Mouse (Mus musculus) liver, embryonic 15.5 days (tissue): ENCODE measurements at regions not wholly inside any gene's neighbourhood (a gene's known extent, or its start where the extent isn't known, plus 50 kb on each side); places are given as distances from the start of the nearest gene placed in this dataset.

Experiments
- ATAC-seq: fragments of 200-750 bp; cut with Nextera tagmentation; 2 replicates; pipeline ENCODE4 v1.8.0; 2017; ENCODE audit warnings: moderate number of reproducible peaks, mild to moderate bottlenecking, moderate library complexity; ENCODE audit not compliant: insufficient read depth
- H3K27ac ChIP-seq: fragments of 300-500 bp; sonication (generic); replicated peaks from 2 replicates; pipeline ENCODE4 v1.5.1; 2015; ENCODE audit warnings: mild to moderate bottlenecking, inconsistent platforms
- H3K27me3 ChIP-seq: fragments of 300-500 bp; sonication (generic); 2 replicates; pipeline ENCODE4 v1.6.1; 2015; ENCODE audit warnings: mild to moderate bottlenecking, inconsistent platforms
- H3K36me3 ChIP-seq: fragments of 300-500 bp; sonication (generic); replicated peaks from 2 replicates; pipeline ENCODE4 v1.6.1; 2015; ENCODE audit warnings: moderate library complexity, mild to moderate bottlenecking, inconsistent platforms
- H3K4me1 ChIP-seq: fragments of 300-500 bp; sonication (generic); replicated peaks from 2 replicates; pipeline ENCODE4 v1.6.1; 2015; ENCODE audit warnings: inconsistent platforms
- H3K4me2 ChIP-seq: fragments of 300-500 bp; sonication (generic); 2 replicates; pipeline ENCODE4 v1.6.1; 2015; ENCODE audit warnings: moderate library complexity, mild to moderate bottlenecking, inconsistent platforms
- H3K4me3 ChIP-seq: fragments of 300-500 bp; sonication (generic); replicated peaks from 2 replicates; pipeline ENCODE4 v1.5.1; 2015; ENCODE audit warnings: mild to moderate bottlenecking, inconsistent platforms
- H3K9ac ChIP-seq: fragments of 300-500 bp; sonication (generic); 2 replicates; pipeline ENCODE4 v1.6.1; 2015; ENCODE audit warnings: moderate library complexity, mild to moderate bottlenecking, inconsistent platforms
- H3K9me3 ChIP-seq: fragments of 300-500 bp; sonication (generic); replicated peaks from 2 replicates; pipeline ENCODE4 v1.6.1; 2016; ENCODE audit warnings: inconsistent platforms
- WGBS: fragments of 180-500 bp; shearing (Covaris S2); methylation state at CpG from one replicate; pipeline ENCODE4 v1.1.7; 2015; ENCODE audit warnings: mixed read lengths; ENCODE audit not compliant: insufficient replicate concordance; 5-methylcytosine and 5-hydroxymethylcytosine counted together

DNA sequence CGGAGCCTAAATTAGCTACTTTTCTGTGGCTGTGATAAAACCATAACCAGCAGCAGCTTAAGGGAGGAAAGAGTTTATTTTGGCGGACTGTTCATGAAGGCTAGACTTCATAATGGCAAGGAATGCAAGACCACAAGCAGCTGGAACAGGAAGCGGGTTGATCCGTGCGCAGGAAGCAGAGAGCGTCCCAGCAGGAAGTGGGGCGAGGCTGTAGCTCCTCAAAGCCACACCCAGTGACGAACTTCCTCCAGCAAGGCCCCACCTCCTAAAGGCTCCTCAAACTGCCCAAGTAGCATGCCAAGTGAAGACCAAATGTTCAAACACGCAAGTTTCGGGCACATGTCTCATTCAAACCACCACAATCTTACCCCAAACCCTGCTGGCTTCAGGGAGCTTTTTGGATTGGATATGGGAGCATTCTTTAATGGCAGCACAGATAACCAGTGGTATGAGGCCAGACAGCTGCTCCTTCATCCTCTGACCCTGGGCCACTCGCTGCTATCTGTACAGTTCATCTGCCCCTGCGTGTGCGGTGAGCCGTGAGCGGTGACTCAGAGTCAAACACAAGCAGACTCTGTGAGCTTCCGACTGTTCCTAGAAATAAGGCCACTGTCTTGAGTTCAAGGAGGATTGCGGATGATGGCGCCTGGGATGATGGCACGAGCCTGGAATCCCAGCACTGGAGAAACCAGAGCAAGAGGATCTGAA, 109.8 kb downstream of the Kctd15 start:
- 57% methylated on average over 19 of the region's 19 CpGs for WGBS
- no peak overlapping the region for H3K9ac ChIP-seq

DNA sequence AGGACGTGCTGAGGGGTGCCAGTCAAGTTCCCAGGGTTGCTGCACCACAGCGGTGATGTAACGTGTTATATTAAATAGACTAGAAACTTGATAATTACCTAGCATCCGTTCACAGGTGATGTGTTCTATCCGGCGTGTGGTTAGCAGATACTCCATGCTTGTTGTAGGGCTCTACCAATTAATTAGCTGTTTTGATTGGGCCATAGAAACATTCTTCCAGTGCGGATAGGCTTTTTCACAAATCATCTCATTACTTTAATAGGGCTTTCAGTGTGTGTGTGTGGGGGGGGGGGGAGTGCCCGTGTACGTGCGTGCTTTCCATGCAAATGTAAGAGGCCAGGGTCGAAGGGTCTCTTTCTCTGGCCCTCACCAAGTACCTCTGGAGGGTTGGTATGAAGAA, 110.6 kb downstream of the Kctd15 start:
- H3K9ac ChIP-seq: no peak overlapping the region
- 78% methylated on average over 11 of the region's 11 CpGs for WGBS
- H3K27ac ChIP-seq: no peak overlapping the region
- H3K9me3 ChIP-seq: 0 out of 2 replicates have a peak, but pooled peaks cover 3% of the 10 kb centered on the region
- no peaks in the 10 kb centered on the region for H3K4me1 ChIP-seq
- no peak for ATAC-seq
- no peak overlapping the region for H3K4me3 ChIP-seq
- no peak overlapping the region for H3K4me2 ChIP-seq
- no peaks in the 10 kb centered on the region for H3K36me3 ChIP-seq
- H3K27me3 ChIP-seq: no peaks in the 10 kb centered on the region

More for the DNA sequence above, 109.8 kb downstream of the Kctd15 start:
- ATAC-seq: no peak
- Histone ChIP-seq H3K4me3 (no peak overlapping the region), H3K4me1 (no peaks in the 10 kb centered on the region), H3K27me3 (no peaks in the 10 kb centered on the region), H3K4me2 (no peak overlapping the region), H3K27ac (no peak overlapping the region), H3K9me3 (0 out of 2 replicates have a peak, but pooled peaks cover 3% of the 10 kb centered on the region), H3K36me3 (no peaks in the 10 kb centered on the region)

DNA sequence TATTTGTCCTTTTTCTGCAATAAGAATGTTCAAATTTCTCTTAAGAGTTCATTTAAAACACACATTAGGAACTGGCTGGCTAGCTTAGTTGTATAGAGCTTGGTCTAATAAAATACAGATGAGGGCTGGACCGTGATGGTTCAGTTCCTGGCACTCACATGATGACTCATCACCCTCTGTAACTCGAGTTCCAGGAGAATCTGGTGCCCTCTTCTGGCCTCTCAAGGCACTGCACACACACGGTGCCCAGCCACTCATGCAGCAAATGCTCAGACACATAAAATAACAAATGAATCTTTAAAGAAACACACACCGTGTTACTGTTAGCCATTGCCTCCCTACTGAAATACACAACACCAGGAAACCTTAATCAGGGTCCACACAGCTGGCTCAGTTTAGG, 114.6 kb downstream of the Kctd15 start:
- H3K36me3 ChIP-seq: no peaks in the 10 kb centered on the region
- H3K4me3 ChIP-seq: no peak overlapping the region
- no peak overlapping the region for H3K4me2 ChIP-seq
- ATAC-seq: no peak
- H3K9ac ChIP-seq: no peak overlapping the region
- 0 out of 2 replicates have a peak, but pooled peaks cover 6% of the 10 kb centered on the region for H3K9me3 ChIP-seq
- WGBS: 60% methylated on average over 4 of the region's 4 CpGs
- no peaks in the 10 kb centered on the region for H3K4me1 ChIP-seq
- no peaks in the 10 kb centered on the region for H3K27me3 ChIP-seq
- no peak overlapping the region for H3K27ac ChIP-seq

DNA sequence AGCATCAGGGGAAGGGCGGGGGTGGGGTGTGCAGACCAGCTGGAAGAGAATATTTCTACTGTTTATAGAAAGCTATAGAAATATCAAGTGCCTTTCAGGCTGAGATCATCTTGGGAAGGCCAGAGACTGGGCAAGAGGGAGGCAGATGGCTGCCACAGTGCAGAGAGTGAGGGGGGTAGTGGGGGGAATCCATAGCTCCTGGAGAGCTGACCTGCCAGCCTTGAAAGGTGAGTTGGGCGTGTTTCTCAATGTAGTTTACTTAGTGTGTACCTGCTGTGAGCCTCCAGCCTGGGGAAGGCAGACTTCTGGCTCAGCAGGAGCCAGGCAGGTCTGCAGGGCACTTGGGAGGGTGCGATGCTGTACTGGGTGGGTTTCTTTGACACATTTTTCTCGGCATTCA, 115.5 kb downstream of the Kctd15 start:
- no peak overlapping the region for H3K9ac ChIP-seq
- H3K36me3 ChIP-seq: no peaks in the 10 kb centered on the region
- H3K9me3 ChIP-seq: 0 out of 2 replicates have a peak, but pooled peaks cover 6% of the 10 kb centered on the region
- H3K27me3 ChIP-seq: no peaks in the 10 kb centered on the region
- no peak for ATAC-seq
- H3K27ac ChIP-seq: no peak overlapping the region
- 45% methylated on average over 4 of the region's 4 CpGs for WGBS
- H3K4me2 ChIP-seq: no peak overlapping the region
- H3K4me3 ChIP-seq: no peak overlapping the region
- no peaks in the 10 kb centered on the region for H3K4me1 ChIP-seq

- H3K27ac ChIP-seq: no peak overlapping the region
- no peak for ATAC-seq
- no peak overlapping the region for H3K4me3 ChIP-seq
- no peaks in the 10 kb centered on the region for H3K27me3 ChIP-seq
- no peaks in the 10 kb centered on the region for H3K36me3 ChIP-seq
- no peak overlapping the region for H3K4me2 ChIP-seq
- H3K9me3 ChIP-seq: 0 out of 2 replicates have a peak, but pooled peaks cover 6% of the 10 kb centered on the region
- 77% methylated on average over 2 of the region's 2 CpGs for WGBS
- no peaks in the 10 kb centered on the region for H3K4me1 ChIP-seq
- no peak overlapping the region for H3K9ac ChIP-seq
These were observed 116.7 kb downstream of the Kctd15 start for GRCm38 (mm10) chr7:34539856-34540255.

DNA sequence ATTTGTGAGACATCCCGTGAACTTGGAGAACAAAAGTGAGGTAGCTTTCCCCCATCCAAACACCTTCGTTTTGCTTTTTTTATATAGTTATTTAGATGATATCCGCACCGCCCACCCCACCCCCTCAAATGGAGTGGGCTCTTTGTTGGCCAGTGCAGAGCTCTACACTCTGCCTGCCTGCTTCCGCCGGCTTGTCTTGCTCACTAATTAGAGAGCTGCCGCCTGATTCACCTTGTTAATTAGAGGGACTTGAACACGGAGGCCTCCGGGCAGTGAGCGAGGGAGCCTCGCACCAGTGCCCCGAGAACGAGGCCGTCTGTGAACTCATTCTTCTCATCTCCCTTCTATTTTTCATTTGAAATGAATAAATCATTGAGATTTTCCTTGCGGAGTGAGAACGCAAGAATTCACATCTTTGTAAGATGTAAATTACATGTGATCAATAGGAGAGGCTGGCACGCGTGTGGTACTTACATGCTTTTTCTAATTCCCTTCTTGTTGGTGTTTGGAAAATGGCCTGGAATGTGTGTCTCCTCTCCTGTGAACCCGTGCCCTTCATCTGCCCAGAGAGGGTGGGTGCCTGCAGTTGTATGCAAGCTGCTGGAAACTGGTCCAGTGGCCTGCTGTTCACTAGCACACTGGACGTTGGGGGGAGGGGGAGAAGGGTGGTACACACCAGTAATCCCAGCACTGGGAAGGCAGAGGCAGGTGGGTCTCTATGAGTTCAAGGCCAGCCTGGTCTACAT, 118.0 kb downstream of the Kctd15 start:
- no peak for ATAC-seq
- Histone ChIP-seq H3K36me3 (no peaks in the 10 kb centered on the region), H3K4me1 (no peaks in the 10 kb centered on the region), H3K9me3 (0 out of 2 replicates have a peak, but pooled peaks cover 6% of the 10 kb centered on the region), H3K4me2 (no peak overlapping the region), H3K27ac (no peak overlapping the region), H3K4me3 (no peak overlapping the region), H3K9ac (no peak overlapping the region), H3K27me3 (no peaks in the 10 kb centered on the region)
- WGBS: 74% methylated on average over 20 of the region's 20 CpGs

GRCm38 (mm10) chr7:34537122-34537521, 119.4 kb downstream of the Kctd15 start:
- Histone ChIP-seq H3K4me3 (no peak overlapping the region), H3K27me3 (no peaks in the 10 kb centered on the region), H3K9me3 (0 out of 2 replicates have a peak, but pooled peaks cover 6% of the 10 kb centered on the region), H3K9ac (no peak overlapping the region), H3K27ac (no peak overlapping the region), H3K36me3 (no peaks in the 10 kb centered on the region), H3K4me2 (no peak overlapping the region), H3K4me1 (no peaks in the 10 kb centered on the region)
- 63% methylated on average over 9 of the region's 9 CpGs for WGBS
- no peak for ATAC-seq

DNA sequence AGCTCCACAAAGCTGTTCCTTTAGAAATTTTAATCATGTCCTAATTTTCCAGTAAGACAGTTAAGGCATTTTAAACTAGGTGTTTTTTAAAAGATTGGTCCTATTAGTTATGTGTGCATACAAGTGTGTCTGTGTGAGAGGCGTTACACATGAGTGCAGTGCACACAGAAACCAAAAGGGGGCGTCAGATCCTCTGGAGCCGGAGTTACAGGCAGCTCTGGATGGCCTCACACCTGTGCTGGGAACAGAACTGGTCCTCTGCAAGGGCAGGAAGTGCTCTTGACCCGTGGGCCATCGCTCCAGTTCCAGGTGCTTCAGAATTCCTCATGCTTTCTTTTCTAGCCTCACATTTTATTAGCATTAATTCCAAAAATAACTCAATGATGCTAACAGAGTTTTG, 122.3 kb downstream of the Kctd15 start:
- H3K9ac ChIP-seq: no peak overlapping the region
- H3K27ac ChIP-seq: no peak overlapping the region
- H3K36me3 ChIP-seq: no peaks in the 10 kb centered on the region
- H3K4me3 ChIP-seq: no peak overlapping the region
- H3K9me3 ChIP-seq: no peaks in the 10 kb centered on the region
- ATAC-seq: no peak
- no peaks in the 10 kb centered on the region for H3K4me1 ChIP-seq
- 47% methylated on average over 5 of the region's 5 CpGs for WGBS
- no peak overlapping the region for H3K4me2 ChIP-seq
- H3K27me3 ChIP-seq: no peaks in the 10 kb centered on the region

DNA sequence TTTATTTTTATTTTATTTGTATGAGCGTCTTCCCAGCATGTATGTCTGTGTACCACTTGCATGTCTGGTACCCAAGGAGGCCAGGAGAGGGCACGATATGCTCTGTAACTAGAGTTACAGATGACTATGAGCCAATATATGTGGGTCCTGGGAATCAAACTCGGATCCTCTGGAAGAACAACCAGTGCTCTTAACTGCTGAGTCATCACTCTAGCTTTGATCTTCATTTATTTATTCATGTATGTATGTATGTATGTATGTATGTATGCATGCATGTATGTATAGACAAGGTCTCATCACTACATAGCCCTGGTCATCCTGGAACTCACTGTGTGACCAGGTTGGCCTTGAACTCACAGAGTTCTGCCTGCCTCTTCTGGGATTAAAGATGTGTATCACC, 124.9 kb downstream of the Kctd15 start:
- ATAC-seq: no peak

GRCm38 (mm10) chr7:34507858-34508257, 114.7 kb upstream of the Lsm14a start:
- H3K9me3 ChIP-seq: no peaks in the 10 kb centered on the region
- no peaks in the 10 kb centered on the region for H3K4me1 ChIP-seq
- ATAC-seq: no peak
- H3K36me3 ChIP-seq: no peaks in the 10 kb centered on the region
- H3K27ac ChIP-seq: no peak overlapping the region
- H3K4me3 ChIP-seq: no peak overlapping the region
- H3K4me2 ChIP-seq: no peak overlapping the region
- no peaks in the 10 kb centered on the region for H3K27me3 ChIP-seq
- WGBS: 51% methylated on average over 2 of the region's 2 CpGs
- no peak overlapping the region for H3K9ac ChIP-seq

More for the DNA sequence above, 124.9 kb downstream of the Kctd15 start:
- Histone ChIP-seq H3K4me1 (no peaks in the 10 kb centered on the region), H3K36me3 (no peaks in the 10 kb centered on the region), H3K9me3 (no peaks in the 10 kb centered on the region), H3K4me3 (no peak overlapping the region), H3K27me3 (no peaks in the 10 kb centered on the region), H3K9ac (no peak overlapping the region), H3K27ac (no peak overlapping the region), H3K4me2 (no peak overlapping the region)
- WGBS: 60% methylated on average over 3 of the region's 3 CpGs

GRCm38 (mm10) chr7:34506816-34507215, 113.7 kb upstream of the Lsm14a start:
- 50% methylated on average over 4 of the region's 4 CpGs for WGBS
- H3K9ac ChIP-seq: no peak overlapping the region
- H3K4me1 ChIP-seq: no peaks in the 10 kb centered on the region
- H3K27me3 ChIP-seq: no peaks in the 10 kb centered on the region
- H3K9me3 ChIP-seq: no peaks in the 10 kb centered on the region
- no peak for ATAC-seq
- no peaks in the 10 kb centered on the region for H3K36me3 ChIP-seq
- no peak overlapping the region for H3K27ac ChIP-seq
- H3K4me2 ChIP-seq: no peak overlapping the region
- H3K4me3 ChIP-seq: no peak overlapping the region
